Mouse (Mus musculus): Measurements from ENCODE around the gene Vdr.

DNA sequence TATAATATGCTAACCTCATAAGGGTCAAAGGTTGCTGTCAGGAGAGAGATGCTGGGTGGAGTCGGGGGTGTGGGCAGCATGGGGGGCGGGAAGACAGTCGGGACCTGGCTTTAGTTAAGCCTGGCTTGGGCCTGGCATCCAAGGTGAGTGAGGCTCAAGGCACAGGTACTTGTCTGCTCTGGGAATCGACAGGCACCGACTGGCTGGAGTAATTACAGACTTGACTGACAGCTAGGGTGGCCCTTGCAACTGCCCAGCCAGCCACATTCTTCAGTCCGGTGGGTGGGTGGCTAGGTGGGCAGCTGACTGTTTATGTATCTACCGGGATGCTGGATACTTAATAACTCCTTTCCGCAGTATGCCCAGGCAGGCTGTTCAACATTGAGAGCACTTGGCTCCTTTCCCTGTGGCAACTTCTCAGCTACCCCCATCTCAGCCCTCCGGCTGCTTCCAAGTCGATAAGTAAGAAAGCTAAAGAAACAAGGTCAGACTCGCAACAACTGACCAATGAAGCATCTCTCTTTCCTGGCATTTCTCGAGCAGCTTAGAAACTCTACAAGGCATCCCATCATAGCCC is 10.0 kb downstream of the Vdr start:
- TF ChIP-seq CTCF (IDR thresholded peaks at IDR 0.05; ENCODE audit: low read depth) = no peak
- no peak for TF ChIP-seq EP300 (IDR thresholded peaks at IDR 0.05; ENCODE audit: low read depth)

All from liver, embryonic 14.5 days (tissue).